Mouse (Mus musculus) heart, embryonic 11.5 days (tissue): ENCODE results near the gene Shoc2. TPM values are rescaled to one million over a fixed set of nuclear protein-coding genes. Genes with fewer than 3 reads are reported as not detected.
"Not testable (repeated sequence)": the region's sequence is repeated elsewhere in the genome, so short reads cannot be mapped to it uniquely, and the experiment has no call there.

Source experiments
- ATAC-seq: fragments of 200-750 bp; cut with Nextera tagmentation; replicated peaks from 2 replicates; pipeline ENCODE4 v1.8.0; 2017; ENCODE audit warnings: moderate library complexity; ENCODE audit not compliant: insufficient number of reproducible peaks, low FRiP score, low TSS enrichment
- H3K27ac ChIP-seq: fragments of 300-500 bp; sonication (generic); 2 replicates; pipeline ENCODE4 v1.5.1; 2014; ENCODE audit warnings: mild to moderate bottlenecking, low read depth, low read length
- H3K27me3 ChIP-seq: fragments of 300-500 bp; sonication (generic); 2 replicates; pipeline ENCODE4 v1.6.1; 2014; ENCODE audit warnings: mild to moderate bottlenecking, low read length, mixed read lengths; ENCODE audit not compliant: control insufficient read depth, insufficient read depth
- H3K36me3 ChIP-seq: fragments of 300-500 bp; sonication (generic); 2 replicates; pipeline ENCODE4 v1.6.1; 2014; ENCODE audit warnings: mild to moderate bottlenecking, low read length, moderate library complexity, mixed read lengths; ENCODE audit not compliant: control insufficient read depth, insufficient read depth
- H3K4me1 ChIP-seq: fragments of 300-500 bp; sonication (generic); 2 replicates; pipeline ENCODE4 v1.6.1; 2014; ENCODE audit warnings: low read length; ENCODE audit not compliant: control insufficient read depth, insufficient read depth
- H3K4me2 ChIP-seq: fragments of 300-500 bp; sonication (generic); 2 replicates; pipeline ENCODE4 v1.6.1; 2014; ENCODE audit warnings: mild to moderate bottlenecking, moderate library complexity
- H3K4me3 ChIP-seq: fragments of 300-500 bp; sonication (generic); 2 replicates; pipeline ENCODE4 v1.5.1; 2014; ENCODE audit warnings: low read depth, low read length
- H3K9ac ChIP-seq: fragments of 300-500 bp; sonication (generic); 2 replicates; pipeline ENCODE4 v1.6.1; 2014; ENCODE audit warnings: mild to moderate bottlenecking, low read depth, low read length, moderate library complexity
- H3K9me3 ChIP-seq: fragments of 300-500 bp; sonication (generic); replicated peaks from 2 replicates; pipeline ENCODE4 v1.6.1; 2016; ENCODE audit warnings: low read length; ENCODE audit not compliant: control insufficient read depth
- WGBS: fragments of 180-500 bp; shearing (Covaris S2); extraction: QIAGEN DNeasy Blood & Tissue Kit; methylation state at CpG from one replicate; pipeline ENCODE4 v1.1.7; 2014; ENCODE audit not compliant: insufficient replicate concordance; 5-methylcytosine and 5-hydroxymethylcytosine counted together
- polyA plus RNA-seq: library from polyadenylated mRNA; unstranded; fragments of >200 nt; fragmentation: Nextera tagmentation; extraction: Ambion mirVana; gene quantifications from 2 replicates; pipeline ENCODE4 v1.2.1, GENCODE M21; 2014

Gene Shoc2
- polyA plus RNA-seq, 1 experiment from 2014 or later: 47.4 TPM

DNA sequence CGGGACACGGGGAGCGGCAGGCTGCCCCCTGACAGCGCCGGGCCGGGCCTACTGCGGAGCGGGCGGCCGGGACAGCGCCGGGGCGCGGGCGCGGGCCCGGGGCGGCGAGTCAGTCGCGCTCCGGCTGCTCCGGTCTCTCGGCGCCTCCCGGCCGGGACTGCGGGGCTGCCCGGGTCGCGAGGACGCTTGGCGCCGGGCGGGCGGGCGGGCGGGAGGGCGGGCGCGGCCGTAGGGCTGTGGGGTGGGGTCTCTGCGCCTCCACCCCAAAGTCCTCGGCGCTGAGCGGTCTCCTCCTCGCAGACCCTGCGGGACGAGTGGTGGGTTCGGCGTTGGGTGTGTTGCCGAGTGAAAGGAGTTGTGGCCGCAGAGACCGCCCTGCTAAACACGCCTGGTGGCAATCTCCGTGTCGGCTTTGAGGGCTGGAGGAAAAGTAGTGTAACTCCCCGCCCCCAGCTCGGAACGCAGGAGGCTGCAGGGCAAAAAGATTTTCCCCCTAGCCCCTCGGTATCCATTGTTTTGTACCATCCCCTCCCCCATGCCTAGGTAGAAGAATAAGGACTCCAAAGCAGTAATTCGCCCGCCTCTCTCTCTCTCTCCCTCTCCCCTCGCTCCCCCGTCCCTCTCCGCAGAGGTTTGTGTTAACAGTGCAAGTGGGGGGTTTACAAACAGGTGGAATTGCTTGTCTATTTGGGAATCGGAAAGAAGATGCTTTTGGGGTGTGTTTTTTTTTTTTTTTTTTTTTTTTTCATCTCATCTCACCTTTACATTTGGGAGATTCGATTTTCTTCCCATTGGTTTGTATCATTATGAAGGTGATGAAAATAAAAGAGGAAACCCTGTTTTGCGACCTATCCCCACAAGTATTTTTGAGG lies 1.3 kb downstream of the Shoc2 start:
- peak overlapping the region; percentile 96 for H3K27ac ChIP-seq
- WGBS: under 1% methylated on average over 43 of the region's 69 CpGs
- no peaks in the 10 kb centered on the region for H3K27me3 ChIP-seq
- H3K4me2 ChIP-seq: peak overlapping the region; percentile 67
- H3K36me3 ChIP-seq: no peaks in the 10 kb centered on the region
- H3K4me1 ChIP-seq: peaks cover 9% of the 10 kb centered on the region
- H3K9ac ChIP-seq: peak overlapping the region; percentile 91
- H3K4me3 ChIP-seq: peak overlapping the region; percentile 80
- ATAC-seq: peak; percentile 1; the same call in 1 of the 2 replicates
- no peaks in the 10 kb centered on the region for H3K9me3 ChIP-seq

- no peaks in the 10 kb centered on the region for H3K27me3 ChIP-seq
- no peaks in the 10 kb centered on the region for H3K36me3 ChIP-seq
- peaks cover 5% of the 10 kb centered on the region; the same call in 1 of the 2 replicates for H3K4me1 ChIP-seq
- WGBS: 86% methylated on average over 2 of the region's 2 CpGs
- no peak overlapping the region for H3K4me3 ChIP-seq
- no peak for ATAC-seq
- no peak overlapping the region for H3K27ac ChIP-seq
- H3K9me3 ChIP-seq: no peaks in the 10 kb centered on the region
- no peak overlapping the region for H3K9ac ChIP-seq
- no peak overlapping the region for H3K4me2 ChIP-seq
These were observed 13.4 kb downstream of the Shoc2 start for GRCm38 (mm10) chr19:53957513-53957912.

DNA sequence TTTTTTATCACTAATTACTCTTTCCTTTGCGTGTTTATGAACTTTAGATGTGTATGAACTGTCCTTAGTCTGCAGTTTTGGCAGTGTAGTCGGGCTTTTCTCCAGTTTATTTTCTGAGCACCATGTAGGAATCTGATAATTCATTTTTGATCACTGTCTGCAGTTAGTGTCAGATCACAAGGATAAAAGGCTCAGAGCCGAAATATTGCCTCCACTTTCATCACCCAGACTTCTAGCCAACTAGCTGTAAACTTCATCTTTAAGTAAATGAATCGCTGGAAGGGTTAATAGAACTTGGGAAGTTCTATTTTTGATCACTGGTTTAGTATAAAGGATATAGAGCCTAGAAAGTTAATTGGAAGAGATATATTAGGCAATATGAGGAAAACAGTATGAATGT lies 18.4 kb downstream of the Shoc2 start:
- H3K27me3 ChIP-seq: no peaks in the 10 kb centered on the region
- no peak overlapping the region for H3K9ac ChIP-seq
- H3K4me2 ChIP-seq: no peak overlapping the region
- no peaks in the 10 kb centered on the region for H3K9me3 ChIP-seq
- H3K4me1 ChIP-seq: no peaks in the 10 kb centered on the region
- WGBS: 87% methylated on average over 4 of the region's 4 CpGs
- no peak overlapping the region for H3K4me3 ChIP-seq
- no peak overlapping the region for H3K27ac ChIP-seq
- ATAC-seq: no peak
- H3K36me3 ChIP-seq: no peaks in the 10 kb centered on the region

GRCm38 (mm10) chr19:53964347-53964746 lies 20.2 kb downstream of the Shoc2 start:
- ATAC-seq, H3K9ac ChIP-seq, H3K27me3 ChIP-seq, H3K4me2 ChIP-seq, H3K4me1 ChIP-seq, H3K27ac ChIP-seq, H3K9me3 ChIP-seq, H3K4me3 ChIP-seq, H3K36me3 ChIP-seq: not testable (repeated sequence)
- WGBS: 99% methylated on average over 3 of the region's 3 CpGs

- Histone ChIP-seq H3K9ac (no peak overlapping the region), H3K9me3 (no peaks in the 10 kb centered on the region), H3K4me3 (no peak overlapping the region), H3K27ac (no peak overlapping the region), H3K27me3 (no peaks in the 10 kb centered on the region), H3K36me3 (no peaks in the 10 kb centered on the region), H3K4me2 (no peak overlapping the region), H3K4me1 (no peaks in the 10 kb centered on the region)
- no peak for ATAC-seq
- WGBS: 80% methylated on average over 10 of the region's 10 CpGs
These were observed 21.0 kb downstream of the Shoc2 start for GRCm38 (mm10) chr19:53964910-53965633.

GRCm38 (mm10) chr19:53969226-53969625 lies 25.1 kb downstream of the Shoc2 start:
- ATAC-seq: no peak
- H3K4me1 ChIP-seq: no peaks in the 10 kb centered on the region
- no peak overlapping the region for H3K9ac ChIP-seq
- no peaks in the 10 kb centered on the region for H3K9me3 ChIP-seq
- WGBS: 86% methylated on average over 3 of the region's 3 CpGs
- no peak overlapping the region for H3K4me2 ChIP-seq
- no peaks in the 10 kb centered on the region for H3K36me3 ChIP-seq
- no peak overlapping the region for H3K27ac ChIP-seq
- H3K27me3 ChIP-seq: no peaks in the 10 kb centered on the region
- H3K4me3 ChIP-seq: no peak overlapping the region

DNA sequence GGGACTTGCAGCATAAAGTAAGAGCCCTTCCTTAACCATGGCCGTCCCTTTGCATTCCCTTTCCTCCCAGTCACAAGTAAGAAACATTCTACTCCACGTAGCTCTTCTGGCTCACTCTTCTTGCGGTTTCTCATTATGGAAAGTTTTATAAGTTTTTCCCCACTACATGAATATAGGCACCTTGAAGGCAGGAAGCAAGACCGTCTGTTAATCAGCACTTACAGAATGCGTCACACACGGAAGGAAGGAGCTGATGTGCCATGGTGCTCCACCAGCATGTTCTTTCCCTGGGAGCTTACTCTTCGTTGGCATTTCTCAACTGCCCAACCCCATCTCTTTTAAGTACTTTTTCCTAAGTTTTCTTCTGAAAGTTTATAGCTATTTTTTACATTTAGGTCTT lies 27.8 kb downstream of the Shoc2 start:
- Histone ChIP-seq H3K27ac (0 out of 2 replicates have a peak overlapping the region, but pooled peaks have one; percentile 57), H3K9me3 (no peaks in the 10 kb centered on the region), H3K4me3 (no peak overlapping the region), H3K36me3 (no peaks in the 10 kb centered on the region; the same call in 1 of the 2 replicates), H3K4me2 (no peak overlapping the region), H3K9ac (no peak overlapping the region), H3K4me1 (no peaks in the 10 kb centered on the region), H3K27me3 (no peaks in the 10 kb centered on the region)
- WGBS: 66% methylated on average over 7 of the region's 7 CpGs
- no peak for ATAC-seq

GRCm38 (mm10) chr19:53973656-53974055 lies 29.6 kb downstream of the Shoc2 start:
- H3K4me3 ChIP-seq: no peak overlapping the region
- no peaks in the 10 kb centered on the region for H3K4me1 ChIP-seq
- no peaks in the 10 kb centered on the region; the same call in 1 of the 2 replicates for H3K36me3 ChIP-seq
- H3K9ac ChIP-seq: no peak overlapping the region
- H3K4me2 ChIP-seq: no peak overlapping the region
- ATAC-seq: no peak
- 66% methylated on average over 1 of the region's 1 CpGs for WGBS
- no peaks in the 10 kb centered on the region for H3K9me3 ChIP-seq
- H3K27ac ChIP-seq: no peak overlapping the region
- H3K27me3 ChIP-seq: no peaks in the 10 kb centered on the region
